Mouse (Mus musculus) G1E-ER4 (cell line): ENCODE data around the gene Hjurp. TPM values are rescaled to one million over a fixed set of nuclear protein-coding genes. Genes with fewer than 3 reads are reported as not detected.

Experiments
- GATA1 ChIP-seq: IDR thresholded peaks from one replicate; pipeline ENCODE4 v1.8.0; 2012; ENCODE audit warnings: low read length, inconsistent platforms
- polyA plus RNA-seq: library from polyadenylated mRNA; stranded (reverse); fragments of >175 nt; gene quantifications from 2 replicates; pipeline ENCODE4 v1.2.3, GENCODE M21; 2012

Hjurp gene
- polyA plus RNA-seq, 1 experiment = 76.4 TPM

DNA sequence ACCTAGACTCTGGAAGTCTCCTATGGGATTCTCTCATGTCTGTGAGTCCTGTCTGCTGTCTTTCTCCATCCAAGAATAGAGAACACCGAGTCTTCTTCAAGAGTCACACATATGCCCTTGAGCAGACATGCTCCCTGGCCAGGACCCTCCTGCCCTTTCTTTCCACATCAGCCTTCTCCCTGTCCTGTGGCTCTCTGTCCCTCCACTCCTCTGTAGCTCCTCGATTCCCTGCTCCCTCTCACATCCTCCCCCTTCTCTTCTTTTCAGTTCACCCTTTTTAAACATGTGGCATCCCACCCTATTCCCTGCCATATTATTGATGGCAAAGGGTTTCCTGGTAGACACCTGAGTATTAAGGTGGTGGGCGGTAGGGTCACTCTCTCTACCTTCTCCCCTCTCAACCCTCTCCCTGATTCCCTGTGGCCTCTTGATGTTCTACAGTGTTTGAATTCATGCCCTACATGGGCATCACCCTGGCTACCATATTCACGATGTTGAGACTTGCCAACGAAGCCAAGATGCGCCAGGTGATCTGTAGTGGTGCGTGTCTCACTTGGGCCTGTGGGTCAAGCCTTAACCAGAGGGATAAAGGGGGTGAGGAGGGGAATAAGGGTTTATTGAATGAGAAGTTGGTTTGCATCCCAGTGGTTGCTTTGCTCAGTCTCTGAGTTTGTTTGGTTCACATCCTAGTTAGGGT is 45.5 kb downstream of the Hjurp start:
- no peak for TF ChIP-seq GATA1

DNA sequence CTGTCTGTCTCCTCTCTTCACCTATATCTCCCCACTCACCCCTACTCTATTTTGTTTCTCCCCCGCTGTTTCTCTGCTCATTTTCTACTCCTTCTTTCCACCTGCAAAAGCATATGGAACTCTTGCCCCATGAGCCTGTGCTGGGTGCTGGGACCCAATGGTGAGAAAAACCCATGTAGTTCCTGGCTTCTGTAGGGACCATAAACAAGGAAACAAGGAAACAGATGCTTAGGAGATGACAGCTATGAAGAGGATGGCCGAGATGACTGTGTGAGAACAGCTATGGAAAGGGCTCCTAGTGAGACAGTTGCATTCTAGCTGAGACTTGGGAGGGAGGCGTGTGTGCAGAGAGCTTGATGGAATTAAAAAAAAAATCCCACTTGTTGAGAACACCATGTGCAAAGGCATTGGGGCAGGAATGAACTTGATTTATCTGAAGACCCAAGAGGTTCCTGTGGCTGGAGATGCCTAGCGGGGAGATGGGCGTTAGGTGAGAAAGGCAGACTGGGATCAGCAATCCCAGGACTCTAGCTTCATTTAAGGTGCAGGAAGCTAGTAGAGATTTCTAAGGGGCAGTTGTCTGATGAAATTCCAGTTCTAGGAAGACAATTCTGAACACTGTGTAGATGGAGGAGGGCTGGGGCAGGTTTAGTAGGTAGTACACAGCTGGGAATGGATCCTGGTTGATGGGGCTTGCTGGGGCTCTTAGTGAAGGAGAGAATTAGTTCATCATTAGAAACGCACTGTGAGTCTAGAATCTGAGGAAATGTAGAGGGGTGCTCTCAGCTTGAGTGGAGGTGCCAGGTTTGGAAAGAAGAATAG is 46.2 kb downstream of the Hjurp start:
- TF ChIP-seq GATA1 = no peak

DNA sequence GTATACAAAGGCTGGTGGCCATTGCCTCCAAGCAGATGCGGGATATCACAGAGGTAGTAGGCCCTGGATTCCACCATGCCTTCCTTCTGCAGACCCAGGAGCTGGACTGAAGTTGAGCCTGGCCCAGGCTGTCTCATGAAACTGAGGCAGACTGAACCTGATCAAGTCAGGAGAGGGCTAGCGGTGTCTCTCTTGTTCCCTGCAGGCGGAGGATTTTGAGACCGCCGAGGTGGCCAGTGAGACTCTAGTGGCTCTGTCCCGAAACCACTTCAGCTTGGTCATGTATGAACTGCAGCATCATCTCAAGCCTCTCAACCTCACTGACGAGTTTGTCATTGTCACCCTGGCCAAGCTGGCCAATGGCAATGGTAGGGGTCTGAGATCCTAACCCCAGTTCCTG is 47.0 kb downstream of the Hjurp start:
- TF ChIP-seq GATA1 = no peak

DNA sequence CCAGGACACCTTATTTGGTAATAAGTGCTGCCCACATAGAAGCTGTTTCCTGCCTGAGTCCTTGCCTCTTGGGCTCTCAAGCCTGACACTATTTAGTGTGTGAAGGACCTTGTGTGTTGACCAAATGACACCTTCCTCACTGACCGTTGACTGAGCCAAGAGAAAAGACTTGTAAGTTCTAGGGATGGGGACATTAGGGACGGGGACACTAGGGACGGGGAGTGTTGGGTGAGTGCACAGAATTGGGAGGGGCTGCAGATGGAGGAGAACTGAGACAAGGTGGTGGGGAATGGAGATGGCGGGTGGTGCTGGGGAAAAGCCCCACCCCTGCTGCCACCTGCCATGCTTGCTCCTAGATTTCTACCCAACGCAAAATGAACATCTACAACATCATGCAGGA is 47.4 kb downstream of the Hjurp start:
- TF ChIP-seq GATA1 = no peak

DNA sequence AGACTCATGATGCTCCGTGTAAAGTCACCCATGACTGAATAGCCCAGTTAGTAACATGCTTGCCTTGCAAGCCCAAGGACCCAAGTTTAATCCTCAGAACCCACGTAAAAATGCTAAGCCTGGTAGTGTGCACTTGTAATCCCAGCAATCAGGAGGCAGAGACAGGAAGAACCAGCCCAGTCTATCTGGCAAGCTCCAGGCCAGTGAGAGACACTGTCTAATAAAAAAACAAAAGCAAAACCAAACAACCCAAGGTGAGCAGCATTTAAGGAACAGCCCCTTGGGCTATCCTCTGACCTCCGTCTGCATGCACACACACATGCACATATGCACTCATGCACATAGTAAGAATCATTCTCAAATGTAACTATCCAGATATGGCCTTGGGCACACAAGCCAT is 47.9 kb downstream of the Hjurp start:
- no peak for TF ChIP-seq GATA1

DNA sequence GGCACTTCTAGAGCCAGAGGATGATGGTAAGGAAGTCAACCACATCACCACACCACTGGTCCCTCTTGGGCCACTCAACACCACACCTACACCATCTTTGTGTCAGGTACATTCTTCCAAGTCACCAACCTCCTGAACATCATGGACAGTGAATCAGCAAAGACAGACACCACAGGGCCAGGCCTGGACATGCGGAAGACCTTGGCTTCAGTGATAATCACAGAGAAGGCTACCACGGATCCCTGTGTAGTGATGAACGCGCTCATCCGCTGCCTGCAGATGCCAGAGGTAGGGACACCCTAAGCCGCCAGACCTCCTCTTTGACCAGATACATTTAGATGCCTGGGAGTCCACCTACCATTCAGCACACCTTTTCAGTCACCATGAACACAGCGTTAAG is 49.3 kb downstream of the Hjurp start:
- TF ChIP-seq GATA1 = no peak

DNA sequence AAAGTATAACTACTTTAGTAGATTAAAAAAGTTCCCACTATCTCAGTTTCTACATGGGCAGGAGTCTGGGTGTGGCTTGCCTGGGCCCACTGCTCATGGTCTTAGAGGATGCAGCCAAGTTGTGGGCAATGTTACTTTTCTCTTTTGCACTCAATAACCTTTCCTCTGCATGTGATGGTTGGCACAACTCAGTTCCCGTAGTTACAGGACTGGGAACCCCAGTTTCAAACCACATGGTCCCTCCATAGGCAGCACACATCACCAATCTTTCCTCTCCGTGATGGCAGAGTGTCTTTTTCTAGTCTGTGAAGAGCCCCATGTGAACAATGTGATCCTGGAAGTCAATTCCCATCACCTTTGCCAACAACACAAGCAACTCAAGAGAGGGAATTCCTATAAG is 50.0 kb downstream of the Hjurp start:
- no peak for TF ChIP-seq GATA1

DNA sequence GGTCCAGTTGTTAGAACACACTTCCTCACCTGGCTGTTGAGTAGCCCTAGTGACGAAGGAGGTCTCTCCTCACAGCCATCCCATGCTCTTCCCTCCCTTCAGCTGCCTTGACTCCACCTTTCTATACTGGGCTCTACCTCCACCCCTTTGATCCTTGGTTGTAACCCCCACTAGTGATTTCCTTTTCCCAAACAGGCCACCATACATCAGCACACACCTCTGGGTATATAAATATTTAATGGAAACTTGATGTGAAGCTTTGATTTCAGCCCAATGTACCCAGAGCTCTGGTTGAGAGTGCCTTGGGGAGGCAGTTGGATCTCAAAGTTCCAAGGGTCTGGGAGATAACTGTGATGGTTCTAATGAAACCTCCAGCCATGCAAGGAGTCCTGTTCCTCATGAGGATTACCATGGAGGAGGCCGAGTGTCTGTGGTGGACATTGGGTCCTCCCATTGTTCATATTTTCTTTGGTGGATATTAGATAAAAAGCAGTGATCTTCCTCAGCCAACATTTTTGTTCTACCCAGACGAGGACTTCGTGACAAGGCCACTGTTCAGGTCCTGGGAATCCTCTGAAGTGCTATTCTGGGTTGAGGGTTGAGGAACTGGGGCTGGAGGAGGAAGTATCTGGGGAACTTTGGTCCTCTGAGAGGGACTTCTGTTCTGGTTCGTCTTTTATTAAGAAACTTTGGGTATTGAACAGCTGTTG is 50.6 kb downstream of the Hjurp start, which contains the start of gene Mroh2a:
Gene Mroh2a, plus strand, starts transcription at position 317 of the 710 bp plus-strand sequence.
- no peak for TF ChIP-seq GATA1

DNA sequence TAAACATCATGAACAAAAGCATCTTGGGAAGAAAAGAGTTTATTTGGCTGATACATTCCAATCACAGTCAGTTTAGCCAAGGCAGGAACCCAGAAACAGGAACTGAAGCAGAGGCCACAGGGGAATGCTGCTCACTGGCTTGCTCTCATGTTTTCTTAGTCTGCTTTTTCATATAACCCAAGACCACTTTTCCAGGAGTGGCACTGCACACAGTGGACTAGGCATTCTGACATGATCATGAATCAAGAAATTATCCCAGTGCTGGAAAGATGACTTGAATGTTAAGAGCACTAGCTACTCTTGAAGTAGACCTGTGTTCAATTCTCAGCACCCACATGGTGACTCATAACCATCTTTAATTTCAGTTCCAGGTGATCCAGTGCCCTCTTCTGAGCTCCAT is 51.7 kb downstream of the Hjurp start:
- TF ChIP-seq GATA1 = no peak

DNA sequence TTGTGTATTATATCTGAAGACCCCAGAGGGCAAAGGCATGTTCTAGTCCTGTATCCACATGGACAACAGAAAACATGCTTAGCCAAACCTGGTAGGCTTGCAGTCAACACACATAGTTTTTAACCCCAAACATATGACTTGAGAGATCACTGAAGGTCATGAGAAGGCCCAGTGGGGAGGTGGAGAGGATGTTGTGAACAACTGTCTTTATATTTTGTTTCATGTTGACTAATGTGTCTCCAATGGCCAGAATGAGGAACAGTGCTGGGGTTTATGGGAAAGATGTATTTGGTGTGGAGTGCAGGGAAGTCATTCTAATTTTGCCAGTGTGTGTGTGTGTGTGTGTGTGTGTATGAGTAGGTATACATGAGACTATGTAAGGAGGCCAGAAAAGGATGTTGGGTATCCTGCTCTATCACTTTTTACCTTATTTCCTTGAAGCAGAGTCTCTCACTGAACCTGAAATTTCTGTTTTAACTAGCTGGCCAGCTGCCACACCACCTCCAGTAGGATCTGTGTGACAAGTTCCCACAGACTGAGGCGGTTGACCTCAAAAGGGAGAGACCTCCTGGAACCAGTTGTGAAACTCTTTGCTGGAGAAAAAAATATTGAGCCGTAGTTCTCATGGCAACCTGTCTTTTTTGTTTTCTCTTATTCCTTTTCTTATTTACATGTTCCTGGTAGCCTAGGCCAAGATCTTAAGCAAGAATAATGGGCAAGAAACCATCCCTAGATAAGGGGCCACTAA is 53.2 kb downstream of the Hjurp start:
- TF ChIP-seq GATA1 = no peak

DNA sequence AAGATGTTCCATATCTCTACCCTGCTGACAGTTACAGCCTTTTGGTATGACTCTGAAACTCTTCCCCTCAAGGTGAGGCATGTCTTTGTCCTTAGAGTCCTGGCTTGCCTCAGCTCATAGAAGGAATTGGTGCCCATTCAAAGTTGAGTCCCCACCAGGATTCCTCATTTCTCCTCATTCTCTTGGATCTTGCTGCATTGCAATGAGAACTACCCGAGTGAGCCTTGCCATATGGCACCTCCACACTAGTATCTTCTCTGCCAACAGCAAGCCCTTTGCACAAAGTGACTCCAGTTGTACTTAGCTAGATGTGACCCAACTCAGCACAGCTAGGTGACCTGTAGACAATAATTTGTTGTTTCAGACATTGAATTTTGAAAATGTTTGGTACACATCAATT is 53.8 kb downstream of the Hjurp start:
- no peak for TF ChIP-seq GATA1

DNA sequence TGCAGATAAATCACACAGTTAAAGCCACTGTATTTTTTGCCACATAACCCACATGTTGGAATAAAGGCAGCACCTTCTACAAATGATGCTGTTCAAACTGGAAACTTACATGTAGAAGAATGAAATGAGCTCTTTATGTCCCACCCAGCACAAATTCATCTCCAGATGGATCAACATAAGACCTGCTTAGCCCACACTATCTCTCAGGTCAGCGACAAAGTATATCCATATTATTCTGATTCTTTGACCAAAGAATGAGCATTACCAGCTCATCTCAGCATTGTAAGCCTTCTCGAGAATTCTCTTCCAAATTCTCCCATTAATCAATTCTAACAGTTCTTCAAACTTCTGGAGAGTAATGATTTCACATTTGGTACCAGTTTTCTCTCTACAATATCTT is 55.2 kb downstream of the Hjurp start:
- no peak for TF ChIP-seq GATA1

DNA sequence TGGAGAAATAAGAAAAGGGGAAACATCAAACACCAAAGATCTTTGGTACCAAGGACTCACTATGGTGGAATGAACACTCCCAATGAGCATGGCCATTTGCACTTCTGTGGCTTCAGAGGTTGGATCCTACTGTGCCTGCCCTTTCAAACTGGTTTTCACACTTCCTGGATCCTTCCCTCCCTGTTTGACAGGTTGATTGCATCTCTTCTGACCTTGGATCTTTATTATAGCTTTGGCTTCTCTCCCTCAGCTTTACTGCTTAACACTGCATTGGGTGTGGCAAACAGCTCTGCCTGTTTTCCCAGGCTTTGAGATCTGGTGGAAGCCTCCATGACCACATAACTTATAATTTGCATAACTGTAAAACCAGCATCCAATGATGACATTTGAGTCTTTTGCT is 57.1 kb downstream of the Hjurp start:
- TF ChIP-seq GATA1 = no peak

DNA sequence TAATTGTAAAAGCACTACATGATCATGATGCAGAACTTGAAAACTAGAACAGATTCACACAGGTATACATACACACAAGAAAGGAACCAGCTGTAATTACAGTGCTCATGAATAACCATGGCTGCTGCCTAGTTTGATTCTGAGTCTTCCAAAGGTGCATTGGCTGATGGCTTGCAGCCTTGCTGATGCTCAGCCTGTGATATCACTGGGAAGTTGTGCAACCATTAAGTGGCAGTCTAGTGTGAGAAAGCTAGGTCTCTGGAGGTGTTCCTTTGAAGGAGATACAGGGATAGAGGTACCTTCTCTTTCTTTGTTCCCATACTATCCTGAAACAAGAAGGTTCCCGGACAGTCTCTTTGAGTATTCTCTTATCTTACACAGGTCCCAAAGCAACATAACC is 58.4 kb downstream of the Hjurp start:
- TF ChIP-seq GATA1 = no peak

DNA sequence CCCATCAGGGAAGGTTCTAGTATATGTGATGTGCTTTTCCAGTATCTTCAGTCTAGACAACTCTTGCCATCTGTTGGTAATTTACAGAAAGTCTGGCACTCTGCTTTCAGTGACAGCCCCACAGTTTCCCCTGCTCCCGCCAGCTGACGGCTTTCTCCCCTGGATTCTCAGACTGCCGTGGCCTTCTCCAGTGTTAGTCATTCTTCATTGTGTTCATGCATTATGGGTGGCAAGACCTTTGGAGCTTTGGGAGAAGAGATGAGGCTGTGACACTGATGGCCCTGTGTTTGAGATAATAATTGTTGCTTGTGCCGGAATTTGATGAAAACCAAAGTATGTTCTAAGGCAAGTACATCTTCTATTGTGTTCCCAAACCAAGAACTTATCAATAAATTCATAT is 58.8 kb downstream of the Hjurp start:
- TF ChIP-seq GATA1 = no peak

DNA sequence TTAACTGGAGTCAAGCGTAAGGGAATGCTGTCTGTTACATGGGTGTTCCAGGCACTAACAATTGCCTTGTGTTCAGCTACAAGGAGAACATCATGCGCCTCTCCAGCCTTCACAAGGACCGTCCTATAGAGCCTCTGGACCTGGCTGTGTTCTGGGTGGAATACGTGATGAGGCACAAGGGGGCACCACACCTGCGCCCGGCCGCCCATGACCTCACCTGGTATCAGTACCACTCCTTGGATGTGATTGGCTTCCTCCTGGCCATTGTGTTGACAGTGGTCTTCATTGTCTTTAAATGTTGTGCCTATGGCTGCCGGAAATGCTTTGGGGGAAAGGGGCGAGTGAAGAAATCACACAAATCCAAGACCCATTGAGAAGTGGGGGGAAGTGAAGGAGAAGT is 59.4 kb downstream of the Hjurp start:
- TF ChIP-seq GATA1 = no peak
